Mouse (Mus musculus): ENCODE results near the gene Sod2.
"Not testable (repeated sequence)": the region's sequence is repeated elsewhere in the genome, so short reads cannot be mapped to it uniquely, and the experiment has no call there.

The Sod2 gene

DNA sequence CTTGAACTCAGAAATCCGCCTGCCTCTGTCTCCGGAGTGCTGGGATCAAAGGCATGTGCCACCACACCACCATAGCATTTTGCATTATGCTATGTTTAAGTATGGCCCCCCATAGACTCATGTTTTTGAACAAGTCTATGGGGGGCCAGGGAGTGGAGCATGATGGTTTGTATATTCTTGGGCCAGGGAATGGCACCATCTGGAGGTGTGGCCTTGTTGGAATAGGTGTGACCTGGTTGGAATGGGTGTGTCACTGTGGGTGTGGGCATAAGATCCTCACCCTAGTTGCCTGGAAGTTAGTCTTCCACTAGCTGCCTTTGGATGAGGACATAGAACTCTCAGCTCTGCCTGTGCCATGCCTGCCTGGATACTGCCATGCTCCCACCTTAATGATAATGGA, at the start of gene Sod2:
Sod2 (plus strand) TSS at position 301 of the 400 bp plus-strand sequence.
- in situ Hi-C loops (cut with MboI; ENCODE audit: low pct_unique_long_range_greater_than_20kb in 1 of 2, low sequenced_read_pairs in 2 of 2, unreplicated experiment in 1 of 2): not testable (repeated sequence)

DNA sequence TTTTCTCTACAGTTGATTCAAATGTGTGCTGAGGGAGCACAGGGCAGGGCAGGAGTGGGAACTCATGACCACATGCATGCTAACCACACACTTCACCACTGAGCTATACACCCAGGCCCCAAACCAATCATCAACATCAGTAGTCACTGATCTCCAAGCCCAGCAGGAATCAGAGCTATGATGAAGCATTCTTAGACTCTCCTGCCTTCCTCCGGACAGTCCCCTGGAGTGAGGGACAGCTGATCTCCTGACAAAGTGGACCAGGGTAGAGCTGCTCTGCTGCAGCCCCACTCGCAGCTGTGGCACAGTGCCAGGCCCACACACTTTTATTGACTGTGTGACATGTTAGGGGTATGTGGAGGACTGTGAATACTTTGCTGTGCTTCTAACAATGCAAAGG, 47.3 kb upstream of the Sod2 start:
- in situ Hi-C loops (cut with MboI; ENCODE audit: low pct_unique_long_range_greater_than_20kb in 1 of 2, low sequenced_read_pairs in 2 of 2, unreplicated experiment in 1 of 2): not testable (repeated sequence)

DNA sequence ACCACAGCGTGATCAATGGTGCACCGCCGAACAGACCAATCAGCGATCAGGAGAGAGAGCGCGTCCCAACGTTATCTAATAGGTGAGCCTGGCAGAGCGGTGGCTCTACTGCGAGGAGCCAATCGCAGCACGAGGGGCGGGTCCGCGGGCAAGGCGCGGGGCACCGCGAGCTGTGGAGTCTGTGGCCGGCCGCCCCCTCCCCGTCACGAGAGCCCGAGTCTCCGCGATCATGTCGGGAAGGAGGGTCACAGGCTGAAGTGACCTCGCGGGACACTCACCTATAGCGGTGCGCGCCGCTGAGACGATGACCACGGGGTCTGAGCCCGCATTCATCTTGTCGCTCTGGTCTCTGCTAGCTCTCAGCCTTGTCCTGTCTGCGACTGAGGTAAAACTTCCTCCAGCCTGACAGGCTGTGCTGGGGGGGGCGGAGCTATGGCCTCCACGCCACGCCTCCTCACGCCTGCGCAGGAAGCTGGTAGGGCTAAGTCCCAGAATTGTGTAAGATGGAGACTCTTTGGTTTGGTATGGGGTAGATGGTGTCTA, 46.2 kb upstream of the Sod2 start, which contains the start of gene Acat2:
Acat2 (minus strand) TSS at position 417 of the 543 bp plus-strand sequence.
- in situ Hi-C loops (cut with MboI; ENCODE audit: low pct_unique_long_range_greater_than_20kb in 1 of 2, low sequenced_read_pairs in 2 of 2, unreplicated experiment in 1 of 2): loop anchor here in 1 of 2 experiments (5.0 kb wide), 1 partner anchor 38 kb away; no protein-coding TSS in a partner anchor

DNA sequence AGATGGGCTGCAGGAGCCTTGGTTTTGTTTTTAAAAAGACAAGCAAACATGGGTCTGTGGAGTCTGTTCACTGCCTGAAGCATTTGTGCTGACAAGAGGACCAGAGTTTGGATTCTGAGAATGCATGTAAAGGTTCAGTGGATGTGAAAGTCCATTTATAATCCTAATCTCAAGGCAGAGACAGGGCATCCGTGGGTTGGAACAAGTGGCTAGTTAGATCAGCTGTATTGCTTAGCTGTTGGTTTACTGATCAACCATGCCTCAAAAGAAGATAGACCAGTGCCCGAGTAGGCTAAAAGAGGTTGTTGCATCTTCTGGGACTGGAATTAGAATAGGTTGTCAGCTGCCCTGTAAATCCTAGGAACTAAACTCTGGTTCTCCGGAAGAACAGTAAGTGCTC, 43.2 kb upstream of the Sod2 start:
- in situ Hi-C loops (cut with MboI; ENCODE audit: low pct_unique_long_range_greater_than_20kb in 1 of 2, low sequenced_read_pairs in 2 of 2, unreplicated experiment in 1 of 2): loop anchor here in 1 of 2 experiments (5.0 kb wide), 1 partner anchor 41 kb away; no protein-coding TSS in a partner anchor

DNA sequence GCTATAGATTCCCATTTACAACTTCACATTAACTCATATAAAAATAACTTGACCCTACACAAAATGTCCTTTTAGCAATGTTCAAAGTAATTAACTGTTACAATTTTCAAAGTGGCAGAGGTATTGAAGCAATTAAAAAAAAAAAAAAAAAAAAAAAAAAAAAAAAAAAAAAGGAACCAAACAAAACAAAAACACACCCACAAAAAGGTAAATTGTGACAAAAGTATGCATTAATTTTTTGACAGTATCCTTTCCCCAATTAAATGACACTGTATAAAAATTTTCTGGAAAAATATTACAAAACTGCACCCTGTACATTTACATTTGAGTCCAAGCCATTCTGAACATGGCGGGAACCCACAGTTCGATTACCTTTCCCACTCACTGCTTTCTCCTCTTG, 39.5 kb upstream of the Sod2 start:
- in situ Hi-C loops (cut with MboI; ENCODE audit: low pct_unique_long_range_greater_than_20kb in 1 of 2, low sequenced_read_pairs in 2 of 2, unreplicated experiment in 1 of 2): no loop called here

DNA sequence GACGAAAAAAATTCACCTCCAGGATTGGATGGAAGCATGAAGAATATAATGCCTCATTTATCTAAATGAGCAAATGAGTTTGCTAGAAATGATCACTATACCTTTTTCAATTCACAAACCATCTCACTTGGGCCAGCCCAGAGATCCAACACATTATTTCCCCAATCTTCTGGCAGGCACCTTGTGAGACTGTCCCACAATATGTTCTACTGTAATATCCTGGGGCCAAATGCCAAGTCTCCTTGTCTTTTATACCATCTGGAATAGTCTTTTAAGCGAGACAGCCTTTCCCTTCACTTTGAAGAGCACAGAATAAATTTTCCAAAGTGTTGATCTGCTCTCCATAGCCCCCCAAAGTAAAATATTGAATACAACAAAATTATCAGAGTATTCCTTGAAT, 32.8 kb upstream of the Sod2 start:
- in situ Hi-C loops (cut with MboI; ENCODE audit: low pct_unique_long_range_greater_than_20kb in 1 of 2, low sequenced_read_pairs in 2 of 2, unreplicated experiment in 1 of 2): no loop called here

DNA sequence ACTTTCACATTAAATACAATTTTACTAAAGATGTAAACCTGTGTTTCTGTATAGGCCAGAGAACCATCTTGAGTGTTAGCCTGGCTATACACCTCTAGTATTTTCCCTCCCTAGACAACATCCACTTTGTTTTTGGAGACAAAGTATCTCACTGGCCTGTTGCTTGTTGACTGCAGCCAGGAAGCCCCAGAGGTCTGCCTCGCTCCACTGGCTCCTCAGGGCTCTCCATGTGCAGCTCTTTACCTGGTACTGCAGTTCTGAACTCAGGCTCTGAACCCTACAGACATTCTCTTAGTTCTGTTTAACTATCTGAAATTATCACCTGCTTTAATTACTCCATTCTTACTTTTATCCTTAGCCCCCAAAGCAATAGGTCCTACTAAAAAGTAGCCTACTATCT, 28.1 kb upstream of the Sod2 start:
- in situ Hi-C loops (cut with MboI; ENCODE audit: low pct_unique_long_range_greater_than_20kb in 1 of 2, low sequenced_read_pairs in 2 of 2, unreplicated experiment in 1 of 2): no loop called here

DNA sequence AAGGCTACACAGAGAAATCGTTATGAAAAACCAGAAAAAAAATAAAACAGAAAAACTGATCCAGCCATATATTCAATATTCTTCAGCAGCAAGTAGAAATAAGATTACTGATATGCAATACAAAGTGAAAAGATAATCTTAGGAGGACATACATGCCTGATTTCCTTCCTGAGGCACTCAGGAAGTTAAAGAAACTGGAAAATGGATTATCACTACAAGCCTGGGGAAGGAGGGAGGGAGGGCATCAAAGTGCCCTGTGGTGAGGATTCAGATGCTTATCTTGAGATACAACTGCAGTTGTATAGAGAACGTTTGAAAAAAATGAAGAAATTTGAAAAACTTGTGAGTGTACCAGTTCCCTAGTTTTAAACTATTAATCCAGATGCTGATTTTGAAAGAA, 22.7 kb upstream of the Sod2 start:
- in situ Hi-C loops (cut with MboI; ENCODE audit: low pct_unique_long_range_greater_than_20kb in 1 of 2, low sequenced_read_pairs in 2 of 2, unreplicated experiment in 1 of 2): loop anchor here in 1 of 2 experiments (10.0 kb wide), 1 partner anchor 69 kb away; the partner anchor contains the start of genes Mrpl18, Pnldc1 and Tcp1

DNA sequence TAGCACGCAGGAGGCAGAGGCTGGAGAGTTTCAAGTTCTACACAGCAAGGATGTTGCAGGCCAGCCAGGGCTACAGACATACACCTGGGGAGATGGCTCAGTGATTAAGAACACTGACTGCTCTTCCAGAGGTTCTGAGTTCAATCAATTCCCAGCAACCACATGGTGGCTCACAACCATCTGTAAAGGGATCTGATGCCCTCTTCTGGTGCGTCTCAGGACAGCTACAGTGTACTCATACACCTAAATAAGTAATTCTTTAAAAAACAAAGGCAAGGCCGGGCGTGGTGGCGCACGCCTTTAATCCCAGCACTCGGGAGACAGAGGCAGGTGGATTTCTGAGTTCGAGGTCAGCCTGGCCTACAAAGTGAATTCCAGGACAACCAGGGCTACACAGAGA, 18.6 kb upstream of the Sod2 start:
- in situ Hi-C loops (cut with MboI; ENCODE audit: low pct_unique_long_range_greater_than_20kb in 1 of 2, low sequenced_read_pairs in 2 of 2, unreplicated experiment in 1 of 2): loop anchor here in 1 of 2 experiments (10.0 kb wide), 1 partner anchor 73 kb away; the partner anchor contains the start of genes Mrpl18, Pnldc1 and Tcp1

DNA sequence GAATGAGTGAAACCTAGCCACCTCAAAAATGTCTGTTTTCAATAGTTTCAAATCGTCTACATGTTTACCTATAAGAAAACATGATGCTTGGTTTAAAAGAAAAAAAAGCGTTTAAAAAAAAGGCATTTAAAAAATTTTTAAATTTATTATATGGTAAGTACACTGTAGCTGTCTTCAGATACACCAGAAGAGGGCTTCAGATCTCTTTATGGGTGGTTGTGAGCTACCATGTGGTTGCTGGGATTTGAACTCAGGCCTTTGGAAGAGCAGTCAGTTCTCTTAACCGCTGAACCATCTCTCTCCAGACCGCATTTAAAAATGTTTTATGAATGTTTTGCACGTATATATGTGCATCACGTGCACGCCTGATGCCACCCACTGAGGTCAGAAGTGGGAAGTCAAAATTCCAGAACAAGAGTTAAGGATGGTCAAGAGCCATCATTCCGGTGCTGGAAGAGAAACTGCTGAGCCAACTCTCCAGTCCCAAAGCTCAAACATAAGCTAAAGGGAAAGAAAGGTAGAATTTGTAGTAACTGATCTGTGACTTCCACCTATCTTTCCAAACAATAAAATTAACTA, 16.0 kb upstream of the Sod2 start:
- in situ Hi-C loops (cut with MboI; ENCODE audit: low pct_unique_long_range_greater_than_20kb in 1 of 2, low sequenced_read_pairs in 2 of 2, unreplicated experiment in 1 of 2): no loop called here

DNA sequence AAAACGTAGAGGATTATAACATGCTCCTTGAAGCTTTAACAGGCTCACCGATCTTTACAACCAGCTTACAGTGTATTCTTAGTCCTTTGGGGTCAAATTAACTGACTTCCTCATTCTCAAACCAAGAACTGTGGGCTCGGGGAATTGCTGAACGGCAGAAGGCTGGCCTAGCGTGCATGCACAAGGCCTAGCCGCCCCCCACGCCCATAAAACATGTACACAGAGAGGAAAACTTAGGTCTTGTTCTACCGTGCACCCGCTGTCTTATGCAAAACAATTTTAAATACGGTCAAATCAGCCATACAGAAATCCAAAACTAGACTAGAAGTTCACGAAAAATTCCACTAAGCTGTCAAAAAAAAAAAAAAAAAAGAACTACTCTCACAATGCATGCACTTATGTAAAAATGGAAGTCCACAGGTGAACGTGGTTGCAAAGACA, 15.4 kb upstream of the Sod2 start:
- in situ Hi-C loops (cut with MboI; ENCODE audit: low pct_unique_long_range_greater_than_20kb in 1 of 2, low sequenced_read_pairs in 2 of 2, unreplicated experiment in 1 of 2): no loop called here

DNA sequence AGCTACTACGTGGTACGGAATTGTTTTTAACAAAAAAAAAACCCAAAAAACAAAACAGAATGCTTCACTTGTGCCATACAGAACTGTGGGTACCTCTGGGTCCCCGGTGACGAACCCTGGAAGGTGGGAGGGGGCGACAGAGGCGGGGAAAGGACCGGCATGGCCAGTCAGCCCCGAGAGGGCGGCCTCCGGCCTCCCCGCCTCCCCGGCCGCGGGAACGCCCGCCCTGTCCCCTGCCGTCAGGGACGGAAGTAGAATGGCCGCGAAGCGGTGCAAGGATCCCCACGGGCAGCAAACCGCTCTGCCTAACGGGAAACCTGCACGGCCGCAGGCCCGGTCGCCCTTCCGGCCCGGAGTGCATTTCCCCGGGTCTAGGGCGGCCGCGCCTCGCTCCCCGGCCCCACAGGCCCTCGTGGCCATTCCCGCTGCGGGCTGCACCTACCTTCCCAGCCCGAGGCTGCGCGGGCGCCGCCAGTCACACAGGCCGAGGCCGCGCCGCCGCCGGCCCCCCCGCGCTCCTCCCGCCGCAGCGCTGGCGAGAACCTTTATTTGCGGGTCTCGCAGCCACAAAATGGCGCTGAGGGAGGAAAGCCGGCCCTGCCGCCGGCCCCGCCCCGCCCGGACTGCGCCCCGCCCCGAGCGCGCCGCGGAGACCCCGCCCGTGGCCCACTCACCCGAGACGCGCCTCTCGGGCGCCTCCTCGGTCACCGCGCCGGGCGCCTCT, 14.8 kb upstream of the Sod2 start:
- in situ Hi-C loops (cut with MboI; ENCODE audit: low pct_unique_long_range_greater_than_20kb in 1 of 2, low sequenced_read_pairs in 2 of 2, unreplicated experiment in 1 of 2): no loop called here

DNA sequence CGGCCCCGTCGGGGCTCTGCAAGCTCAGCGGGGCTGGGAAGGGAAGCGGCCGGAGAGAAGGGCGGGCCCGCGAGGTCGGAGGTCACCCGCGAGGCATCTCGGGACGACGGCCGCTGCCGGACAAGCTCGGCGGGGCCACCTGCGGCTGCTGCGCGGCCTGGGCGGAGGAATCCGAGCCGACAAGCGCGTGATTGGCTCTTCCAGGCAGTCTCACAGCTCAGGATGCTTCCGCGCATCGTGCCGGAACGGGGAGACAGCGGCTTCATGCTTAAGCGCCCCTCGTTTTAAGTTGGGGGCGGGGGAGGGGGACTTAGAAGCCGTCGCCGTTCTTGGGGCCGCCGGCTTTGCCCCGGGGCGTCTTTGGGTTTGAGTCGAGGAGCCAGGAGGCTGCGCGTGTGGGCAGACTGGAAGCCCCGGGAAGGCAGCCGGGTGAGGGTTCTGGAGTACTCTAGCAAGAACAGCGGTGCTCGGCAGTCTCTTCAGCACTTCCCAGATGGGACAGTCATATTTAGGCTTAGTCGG, 14.1 kb upstream of the Sod2 start:
- in situ Hi-C loops (cut with MboI; ENCODE audit: low pct_unique_long_range_greater_than_20kb in 1 of 2, low sequenced_read_pairs in 2 of 2, unreplicated experiment in 1 of 2): no loop called here

DNA sequence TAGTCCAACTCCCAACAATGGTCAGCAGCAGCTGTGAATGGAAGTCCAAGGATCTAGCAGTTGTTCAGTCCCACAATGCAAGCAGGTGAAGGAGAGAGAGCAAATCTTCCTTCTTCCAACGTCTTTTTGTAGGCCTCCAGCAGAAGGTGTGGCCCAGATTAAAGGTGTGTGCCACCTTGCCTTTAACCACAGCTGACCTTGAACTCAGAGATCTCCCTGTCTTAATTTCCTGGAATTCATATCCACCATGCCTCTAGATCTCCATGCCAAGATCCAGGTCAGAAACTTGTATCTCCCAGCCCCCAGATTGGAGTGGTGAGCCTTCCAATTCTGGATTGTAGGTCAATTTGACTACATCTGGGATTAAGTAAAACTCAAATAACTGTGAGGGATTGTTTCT, 12.6 kb upstream of the Sod2 start, which contains the start of gene Wtap:
Wtap (minus strand) TSS at position 101 of the 400 bp plus-strand sequence.
- in situ Hi-C loops (cut with MboI; ENCODE audit: low pct_unique_long_range_greater_than_20kb in 1 of 2, low sequenced_read_pairs in 2 of 2, unreplicated experiment in 1 of 2): no loop called here

DNA sequence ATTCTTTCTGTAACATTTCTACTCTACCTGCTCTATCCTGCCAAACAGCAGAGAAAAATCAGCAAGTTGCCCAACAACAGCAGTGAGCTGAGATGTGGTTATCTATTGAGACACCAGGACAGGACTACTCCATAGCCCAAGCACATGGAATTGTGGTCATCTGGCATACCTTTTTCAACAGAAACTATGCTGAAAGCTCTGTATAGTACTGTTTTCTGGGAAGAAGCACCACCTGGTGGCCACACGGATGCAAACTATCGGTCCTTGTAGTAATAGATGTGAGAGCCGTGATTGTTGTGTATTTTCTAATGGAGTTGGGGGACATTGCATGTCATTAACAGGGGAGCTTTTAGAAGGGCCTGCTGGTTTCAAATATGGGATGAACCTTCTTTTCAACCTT, 10.3 kb upstream of the Sod2 start:
- in situ Hi-C loops (cut with MboI; ENCODE audit: low pct_unique_long_range_greater_than_20kb in 1 of 2, low sequenced_read_pairs in 2 of 2, unreplicated experiment in 1 of 2): no loop called here

DNA sequence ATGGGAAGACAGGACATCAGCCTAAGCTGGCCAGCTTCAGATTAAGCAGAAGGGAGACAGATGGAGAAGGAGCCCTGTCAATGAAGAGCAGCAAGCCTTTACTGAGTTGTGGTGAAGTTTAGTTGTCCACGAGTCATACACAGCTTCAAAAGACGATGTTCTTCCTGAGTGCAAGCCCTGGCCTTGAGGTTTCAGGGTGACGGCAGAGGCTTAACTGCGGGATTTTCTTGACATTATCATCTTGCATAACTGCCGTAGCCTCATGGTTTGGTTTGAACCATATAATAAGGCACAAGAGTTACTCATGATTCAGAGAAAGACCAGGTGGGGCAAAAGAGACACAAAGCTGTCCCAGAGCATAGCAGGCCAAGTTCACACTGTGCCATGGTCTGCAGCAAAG, 8.8 kb upstream of the Sod2 start:
- in situ Hi-C loops (cut with MboI; ENCODE audit: low pct_unique_long_range_greater_than_20kb in 1 of 2, low sequenced_read_pairs in 2 of 2, unreplicated experiment in 1 of 2): no loop called here

DNA sequence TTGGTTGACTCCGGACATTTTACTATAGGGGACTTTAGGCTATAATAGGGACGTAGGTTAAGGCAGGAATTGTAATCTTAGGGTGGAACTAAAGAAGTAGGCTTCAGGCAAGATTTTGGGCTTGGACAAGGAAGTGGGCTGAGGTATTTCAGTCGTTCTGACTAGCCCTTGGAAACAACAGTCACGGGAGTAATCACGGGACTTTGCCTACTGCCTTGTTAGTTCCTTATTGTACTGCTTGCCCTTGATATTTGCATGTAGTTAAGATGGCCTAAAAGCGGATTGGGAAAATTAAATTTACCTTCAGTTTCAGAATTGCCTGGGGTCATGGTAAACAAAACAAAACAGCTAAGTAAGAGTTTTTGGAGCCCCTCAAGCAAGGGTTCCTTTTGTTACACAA, 7.6 kb upstream of the Sod2 start:
- in situ Hi-C loops (cut with MboI; ENCODE audit: low pct_unique_long_range_greater_than_20kb in 1 of 2, low sequenced_read_pairs in 2 of 2, unreplicated experiment in 1 of 2): no loop called here

DNA sequence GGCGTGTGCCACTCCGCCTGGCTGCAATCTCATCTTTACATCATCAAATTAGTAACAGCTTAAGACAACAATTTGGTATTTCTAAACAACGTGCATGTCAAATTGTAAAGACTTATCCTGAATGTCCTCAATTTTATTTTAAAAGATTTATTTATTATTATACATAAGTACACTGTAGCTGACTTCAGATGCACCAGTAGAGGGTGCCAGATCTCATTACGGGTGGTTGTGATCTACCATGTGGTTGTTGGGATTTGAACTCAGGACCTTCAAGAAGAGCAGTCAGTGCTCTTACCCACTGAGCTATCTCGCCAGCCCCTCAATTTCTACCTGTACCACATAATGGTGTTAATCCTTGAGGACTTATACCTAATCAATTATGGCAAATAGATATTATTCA, 4.4 kb upstream of the Sod2 start:
- in situ Hi-C loops (cut with MboI; ENCODE audit: low pct_unique_long_range_greater_than_20kb in 1 of 2, low sequenced_read_pairs in 2 of 2, unreplicated experiment in 1 of 2): not testable (repeated sequence)

DNA sequence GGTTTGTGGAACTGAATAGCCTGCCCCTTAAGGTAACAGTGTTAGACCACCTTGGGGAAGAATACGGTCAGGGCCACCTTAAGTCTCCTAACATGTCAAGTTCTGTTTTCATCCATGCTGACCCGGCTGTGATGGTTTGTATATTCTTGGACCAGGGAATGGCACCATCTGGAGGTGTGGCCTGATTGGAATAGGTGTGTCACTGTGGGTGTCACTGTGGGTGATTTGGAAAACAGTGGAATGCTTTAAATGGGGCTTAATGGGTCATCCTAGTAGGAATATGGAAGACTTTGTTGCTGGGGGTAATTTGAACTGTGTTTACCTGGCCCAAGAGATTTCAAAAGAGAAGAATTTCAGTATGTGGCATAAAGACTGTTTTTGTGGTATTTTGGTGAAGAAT, 2.2 kb upstream of the Sod2 start:
- in situ Hi-C loops (cut with MboI; ENCODE audit: low pct_unique_long_range_greater_than_20kb in 1 of 2, low sequenced_read_pairs in 2 of 2, unreplicated experiment in 1 of 2): not testable (repeated sequence)

Data from mouse embryonic stem cell (cell line).